Mouse (Mus musculus): ENCODE measurements around the gene Gcfc2. TPM values are rescaled to one million over a fixed set of nuclear protein-coding genes. Genes with fewer than 3 reads are reported as not detected.

Gcfc2 gene
- 2.1 and 2.9 TPM in 2 replicates for polyA plus RNA-seq (2015; fragmentation: Nextera tagmentation; extraction: Ambion mirVana)

GRCm38 (mm10) chr6:81923523-81924142 lies at the start of gene Gcfc2:
Gcfc2 (plus strand) TSS chr6:81923669.
- TF ChIP-seq CTCF (IDR thresholded peaks at IDR 0.05; ENCODE audit: low read depth), result no peak
- Histone ChIP-seq H3K36me3 (ENCODE audit: control insufficient read depth, insufficient read depth) (peaks cover 19% of the 10 kb centered on the region), H3K4me2 (replicated peaks; ENCODE audit: low read depth) (peak within 1 kb of the TSS; percentile 83), H3K4me1 (replicated peaks; ENCODE audit: control insufficient read depth, insufficient read depth, low read length) (no peaks in the 10 kb centered on the region), H3K27ac (ENCODE audit: low read depth, low read length) (peak within 1 kb of the TSS; percentile 72), H3K4me3 (ENCODE audit: low read depth, low read length) (peak within 1 kb of the TSS; percentile 67), H3K27me3 (replicated peaks; ENCODE audit: control insufficient read depth, insufficient read depth, low read length) (no peaks in the 10 kb centered on the region), H3K9ac (ENCODE audit: low read depth, low read length) (peak within 1 kb of the TSS; percentile 76), H3K9me3 (ENCODE audit: control insufficient read depth) (no peaks in the 10 kb centered on the region)
- peak; percentile 91 for ATAC-seq
- WGBS, result under 1% methylated on average over 56 of the region's 56 CpGs

DNA sequence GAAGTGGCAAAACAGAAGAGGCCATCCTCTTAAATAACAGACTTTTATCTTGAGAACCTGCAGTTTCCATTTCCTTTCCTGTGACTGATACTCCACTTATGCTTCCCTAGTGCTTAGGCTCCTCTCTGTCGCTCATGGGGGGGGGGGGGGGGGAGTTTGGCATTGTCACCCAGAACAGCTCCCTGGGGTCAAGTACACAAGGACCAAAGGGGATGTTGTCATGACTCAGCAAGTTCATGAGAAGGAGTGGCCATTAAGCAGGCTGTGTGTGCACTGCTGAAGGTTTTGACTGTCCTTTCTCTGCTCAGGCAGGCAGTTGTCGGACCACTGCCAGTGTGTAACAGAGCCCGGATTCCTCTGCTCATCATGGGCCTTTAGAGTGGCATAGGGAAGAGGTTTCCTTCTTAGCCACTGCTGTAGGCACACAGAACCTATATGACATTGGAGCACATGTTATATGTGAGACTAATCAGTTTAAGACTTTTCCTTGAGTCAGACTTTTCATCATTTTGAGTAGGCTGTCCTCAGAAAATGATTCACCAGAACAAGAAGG lies 27.7 kb upstream of the Gcfc2 start:
- Histone ChIP-seq H3K27ac (ENCODE audit: low read depth, low read length) (no peak overlapping the region), H3K36me3 (ENCODE audit: control insufficient read depth, insufficient read depth) (no peaks in the 10 kb centered on the region), H3K27me3 (replicated peaks; ENCODE audit: control insufficient read depth, insufficient read depth, low read length) (no peaks in the 10 kb centered on the region), H3K4me1 (replicated peaks; ENCODE audit: control insufficient read depth, insufficient read depth, low read length) (no peaks in the 10 kb centered on the region), H3K9ac (ENCODE audit: low read depth, low read length) (no peak overlapping the region), H3K4me2 (replicated peaks; ENCODE audit: low read depth) (no peak overlapping the region), H3K4me3 (ENCODE audit: low read depth, low read length) (no peak overlapping the region), H3K9me3 (ENCODE audit: control insufficient read depth) (no peaks in the 10 kb centered on the region)
- no peak for ATAC-seq
- WGBS, result 70% methylated on average over 3 of the region's 3 CpGs
- TF ChIP-seq CTCF (IDR thresholded peaks at IDR 0.05; ENCODE audit: low read depth), result no peak

DNA sequence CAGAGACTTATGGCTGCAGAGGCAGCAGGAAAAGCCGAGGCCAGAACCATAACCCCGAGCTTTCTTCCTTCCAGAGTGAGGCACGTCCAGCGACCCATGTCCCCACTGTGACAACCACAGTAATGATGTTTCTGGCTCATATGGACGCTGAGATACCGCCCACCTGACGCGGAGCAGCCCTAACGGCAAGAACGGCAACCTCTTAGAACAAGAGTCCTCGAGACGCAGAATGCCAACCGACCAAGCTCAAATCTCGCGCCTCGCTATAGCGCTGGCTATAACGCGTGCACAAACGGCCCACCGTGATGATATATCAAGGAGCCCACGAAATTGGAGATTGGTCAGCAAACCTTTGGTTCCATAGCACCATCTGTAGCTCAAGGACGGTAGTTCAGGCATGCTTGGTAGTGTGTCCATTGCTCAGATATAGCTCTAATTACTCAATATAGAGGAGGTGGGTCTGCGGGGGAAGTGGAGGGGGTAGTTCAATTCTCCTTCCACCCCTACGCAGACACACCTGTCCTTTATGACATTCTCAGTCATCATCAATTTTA lies 13.1 kb upstream of the Gcfc2 start:
- Histone ChIP-seq H3K36me3 (ENCODE audit: control insufficient read depth, insufficient read depth) (no peaks in the 10 kb centered on the region), H3K4me3 (ENCODE audit: low read depth, low read length) (no peak overlapping the region), H3K9ac (ENCODE audit: low read depth, low read length) (no peak overlapping the region), H3K4me2 (replicated peaks; ENCODE audit: low read depth) (no peak overlapping the region), H3K9me3 (ENCODE audit: control insufficient read depth) (no peaks in the 10 kb centered on the region), H3K4me1 (replicated peaks; ENCODE audit: control insufficient read depth, insufficient read depth, low read length) (no peaks in the 10 kb centered on the region), H3K27me3 (replicated peaks; ENCODE audit: control insufficient read depth, insufficient read depth, low read length) (no peaks in the 10 kb centered on the region), H3K27ac (ENCODE audit: low read depth, low read length) (no peak overlapping the region)
- 82% methylated on average over 25 of the region's 25 CpGs for WGBS
- ATAC-seq, result no peak
- TF ChIP-seq CTCF (IDR thresholded peaks at IDR 0.05; ENCODE audit: low read depth), result no peak

DNA sequence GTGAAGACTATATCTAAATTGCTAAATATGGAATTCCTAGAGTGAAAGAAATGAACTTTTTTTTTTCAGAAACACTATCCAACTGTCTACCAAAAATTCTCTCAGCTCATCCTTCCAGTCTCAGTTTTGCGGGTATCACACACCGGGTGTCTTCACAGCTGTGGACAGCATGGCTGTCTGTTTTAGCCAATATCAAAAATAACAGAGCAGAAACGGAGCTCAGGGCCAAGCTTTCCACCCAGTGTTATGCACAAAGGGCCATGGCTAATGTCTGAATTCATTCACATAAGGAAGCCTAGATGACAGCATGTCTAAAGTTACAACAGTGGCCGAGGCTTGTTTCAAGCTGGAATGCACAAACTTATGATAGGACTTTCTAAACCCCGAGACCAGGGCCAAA lies 12.2 kb upstream of the Gcfc2 start:
- no peak overlapping the region for H3K27ac ChIP-seq (ENCODE audit: low read depth, low read length)
- TF ChIP-seq CTCF (IDR thresholded peaks at IDR 0.05; ENCODE audit: low read depth), result no peak
- H3K36me3 ChIP-seq (ENCODE audit: control insufficient read depth, insufficient read depth), result no peaks in the 10 kb centered on the region
- ATAC-seq, result no peak
- no peaks in the 10 kb centered on the region for H3K4me1 ChIP-seq (replicated peaks; ENCODE audit: control insufficient read depth, insufficient read depth, low read length)
- H3K4me2 ChIP-seq (replicated peaks; ENCODE audit: low read depth), result no peak overlapping the region
- no peak overlapping the region for H3K9ac ChIP-seq (ENCODE audit: low read depth, low read length)
- no peak overlapping the region for H3K4me3 ChIP-seq (ENCODE audit: low read depth, low read length)
- WGBS, result 85% methylated on average over 5 of the region's 5 CpGs
- H3K27me3 ChIP-seq (replicated peaks; ENCODE audit: control insufficient read depth, insufficient read depth, low read length), result no peaks in the 10 kb centered on the region
- H3K9me3 ChIP-seq (ENCODE audit: control insufficient read depth), result no peaks in the 10 kb centered on the region

GRCm38 (mm10) chr6:81911713-81912112 lies 11.8 kb upstream of the Gcfc2 start:
- no peak overlapping the region for H3K9ac ChIP-seq (ENCODE audit: low read depth, low read length)
- H3K27me3 ChIP-seq (replicated peaks; ENCODE audit: control insufficient read depth, insufficient read depth, low read length), result no peaks in the 10 kb centered on the region
- no peak overlapping the region for H3K4me3 ChIP-seq (ENCODE audit: low read depth, low read length)
- H3K27ac ChIP-seq (ENCODE audit: low read depth, low read length), result no peak overlapping the region
- no peaks in the 10 kb centered on the region for H3K4me1 ChIP-seq (replicated peaks; ENCODE audit: control insufficient read depth, insufficient read depth, low read length)
- H3K9me3 ChIP-seq (ENCODE audit: control insufficient read depth), result no peaks in the 10 kb centered on the region
- no peak overlapping the region for H3K4me2 ChIP-seq (replicated peaks; ENCODE audit: low read depth)
- no peaks in the 10 kb centered on the region for H3K36me3 ChIP-seq (ENCODE audit: control insufficient read depth, insufficient read depth)
- 76% methylated on average over 4 of the region's 4 CpGs for WGBS
- no peak for TF ChIP-seq CTCF (IDR thresholded peaks at IDR 0.05; ENCODE audit: low read depth)
- no peak for ATAC-seq

- Histone ChIP-seq H3K4me2 (replicated peaks; ENCODE audit: low read depth) (no peak overlapping the region), H3K27me3 (replicated peaks; ENCODE audit: control insufficient read depth, insufficient read depth, low read length) (no peaks in the 10 kb centered on the region), H3K4me3 (ENCODE audit: low read depth, low read length) (no peak overlapping the region), H3K9me3 (ENCODE audit: control insufficient read depth) (no peaks in the 10 kb centered on the region), H3K27ac (ENCODE audit: low read depth, low read length) (no peak overlapping the region), H3K36me3 (ENCODE audit: control insufficient read depth, insufficient read depth) (no peaks in the 10 kb centered on the region), H3K9ac (ENCODE audit: low read depth, low read length) (no peak overlapping the region), H3K4me1 (replicated peaks; ENCODE audit: control insufficient read depth, insufficient read depth, low read length) (no peaks in the 10 kb centered on the region)
- 79% methylated on average over 3 of the region's 3 CpGs for WGBS
- TF ChIP-seq CTCF (IDR thresholded peaks at IDR 0.05; ENCODE audit: low read depth), result no peak
- ATAC-seq, result no peak
These were observed 11.3 kb upstream of the Gcfc2 start for GRCm38 (mm10) chr6:81912177-81912576.

All from intestine, postnatal 0 days (tissue).